Mouse (Mus musculus) c-Kit-positive CD71-negative TER-119-negative erythroid progenitor cells, embryonic 14.5 days (primary cell): Measurements from ENCODE around the gene Dock4.
A peak's percentile ranks its signal among the peaks of the same experiment; 100 is the strongest.

Source experiments
- DNase-seq: peaks from one replicate; pipeline ENCODE4 v3.0.0-alpha.2; 2013; ENCODE audit warnings: low read depth

Gene Dock4

GRCm38 (mm10) chr12:40655861-40656260, 210.1 kb downstream of the Dock4 start:
- DNase-seq = no peak

DNA sequence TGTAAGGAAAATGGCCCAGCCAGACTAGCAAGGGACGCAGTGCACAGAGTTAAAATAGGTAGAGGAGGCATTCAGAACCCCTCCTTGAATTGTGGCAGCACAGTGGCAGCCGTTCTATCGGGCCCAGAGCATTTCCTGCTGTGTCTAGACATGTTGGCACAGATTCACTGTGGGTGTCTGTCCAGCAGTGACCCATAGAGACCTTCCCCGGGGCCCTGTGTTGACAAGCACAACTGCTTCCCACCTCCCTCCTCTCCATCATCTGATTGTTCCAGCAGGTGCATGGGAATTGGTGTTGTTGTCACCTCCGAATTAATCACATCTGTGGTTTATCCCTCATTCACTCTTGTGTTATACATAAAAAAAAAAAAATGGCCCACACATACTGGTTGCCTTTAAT, 210.7 kb downstream of the Dock4 start:
- DNase-seq = no peak

DNA sequence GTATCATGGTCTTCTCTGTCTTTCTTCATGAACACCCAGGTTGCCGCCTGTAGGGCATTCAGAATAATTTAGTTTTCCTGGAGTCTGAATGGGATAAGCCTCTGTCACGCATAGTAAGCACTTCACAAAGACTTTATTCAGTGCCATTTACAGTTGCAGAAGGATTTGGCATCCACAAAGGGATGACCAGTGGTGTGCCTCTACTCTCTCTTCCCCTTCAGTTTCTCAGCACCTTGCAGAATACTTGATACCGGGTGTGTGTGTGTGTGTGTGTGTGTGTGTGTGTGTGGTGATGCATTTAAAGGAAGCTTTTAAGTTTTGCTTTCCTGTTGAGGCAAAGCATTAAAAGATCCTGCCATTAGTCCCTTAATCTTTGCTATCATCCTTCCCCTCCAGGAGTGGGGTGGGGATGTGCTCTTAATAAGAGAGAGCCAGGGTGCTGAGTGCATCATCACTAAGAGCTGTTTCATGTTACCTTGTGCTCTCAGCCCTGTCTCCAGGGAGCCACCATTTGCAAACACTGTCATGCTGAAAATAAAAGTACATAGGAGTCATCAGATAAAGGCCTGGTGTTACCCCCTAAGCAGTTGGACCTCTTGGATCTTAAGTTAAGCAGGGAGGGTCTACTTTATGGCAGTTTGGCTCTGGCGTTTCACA, 211.6 kb downstream of the Dock4 start:
- no peak for DNase-seq

GRCm38 (mm10) chr12:40659689-40660088, 213.9 kb downstream of the Dock4 start:
- no peak for DNase-seq

- no peak for DNase-seq
Measured at GRCm38 (mm10) chr12:40669460-40669859, 223.7 kb downstream of the Dock4 start.

GRCm38 (mm10) chr12:40670766-40671165, 225.0 kb downstream of the Dock4 start:
- no peak for DNase-seq

- DNase-seq = no peak
Measured at GRCm38 (mm10) chr12:40679713-40680112, 234.0 kb downstream of the Dock4 start.

DNA sequence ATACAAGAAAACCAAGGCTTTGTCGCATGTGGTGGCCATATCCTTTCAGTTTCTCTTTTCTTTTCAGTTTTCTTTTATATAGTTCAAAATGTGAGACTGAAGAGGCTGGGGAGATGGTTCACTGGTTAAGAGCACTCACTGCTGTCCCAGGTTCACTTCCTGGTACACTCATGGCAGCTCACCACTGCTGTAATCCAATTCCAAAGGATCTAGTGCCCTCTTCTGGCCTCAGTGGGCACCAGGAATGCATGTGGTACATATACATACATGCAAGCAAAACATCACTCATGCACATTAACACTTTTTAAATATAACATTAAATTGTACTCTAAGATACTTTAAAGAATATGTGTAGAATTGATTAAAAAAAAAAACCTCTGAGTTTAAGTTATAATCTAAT, 234.8 kb downstream of the Dock4 start:
- peak; percentile 47 for DNase-seq

- no peak for DNase-seq
Measured at GRCm38 (mm10) chr12:40691444-40691843, 245.7 kb downstream of the Dock4 start.

GRCm38 (mm10) chr12:40694082-40694721, 248.4 kb downstream of the Dock4 start:
- no peak for DNase-seq

- DNase-seq = no peak
Measured at GRCm38 (mm10) chr12:40698330-40698729, 252.6 kb downstream of the Dock4 start.

- no peak for DNase-seq
Measured at GRCm38 (mm10) chr12:40702233-40702792, 256.6 kb downstream of the Dock4 start.

DNA sequence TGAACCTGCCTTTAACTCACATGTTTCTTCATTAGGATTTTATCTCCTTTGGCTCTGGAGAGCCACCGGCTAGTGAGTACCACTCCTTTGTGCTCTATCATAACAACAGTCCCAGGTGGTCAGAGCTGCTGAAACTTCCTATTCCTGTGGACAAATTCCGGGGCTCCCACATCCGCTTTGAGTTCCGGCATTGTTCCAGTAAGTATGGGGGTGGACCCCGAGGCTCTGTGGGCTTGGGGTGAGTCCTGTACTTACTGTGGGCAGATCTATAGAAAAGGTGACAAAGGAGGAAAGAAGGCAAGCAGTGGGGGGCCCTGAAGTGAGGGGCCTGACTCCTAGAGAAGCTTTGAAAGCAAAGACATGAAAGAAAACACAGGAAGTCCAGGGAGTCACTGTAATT, 258.5 kb downstream of the Dock4 start:
- DNase-seq = no peak

GRCm38 (mm10) chr12:40707108-40707507, 261.4 kb downstream of the Dock4 start:
- no peak for DNase-seq

DNA sequence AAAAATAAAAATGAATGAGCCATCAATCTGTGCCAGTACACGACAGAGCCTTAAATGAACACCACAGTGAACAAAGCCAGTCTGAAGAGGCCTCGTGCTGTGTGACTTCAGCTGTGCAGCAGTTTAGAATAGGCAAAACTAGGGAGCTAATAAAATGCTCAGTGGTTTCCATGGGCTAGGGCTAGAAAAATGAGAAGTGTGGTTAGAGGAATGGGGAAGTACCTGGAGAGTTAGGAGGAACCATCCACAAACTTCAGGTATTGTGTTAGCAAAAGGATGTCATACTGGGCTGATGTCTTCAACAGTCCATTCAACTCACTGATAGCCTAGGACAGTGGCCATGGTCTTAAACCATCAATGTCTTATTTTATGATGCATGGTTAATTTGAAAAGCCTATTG, 263.3 kb downstream of the Dock4 start:
- DNase-seq = no peak

DNA sequence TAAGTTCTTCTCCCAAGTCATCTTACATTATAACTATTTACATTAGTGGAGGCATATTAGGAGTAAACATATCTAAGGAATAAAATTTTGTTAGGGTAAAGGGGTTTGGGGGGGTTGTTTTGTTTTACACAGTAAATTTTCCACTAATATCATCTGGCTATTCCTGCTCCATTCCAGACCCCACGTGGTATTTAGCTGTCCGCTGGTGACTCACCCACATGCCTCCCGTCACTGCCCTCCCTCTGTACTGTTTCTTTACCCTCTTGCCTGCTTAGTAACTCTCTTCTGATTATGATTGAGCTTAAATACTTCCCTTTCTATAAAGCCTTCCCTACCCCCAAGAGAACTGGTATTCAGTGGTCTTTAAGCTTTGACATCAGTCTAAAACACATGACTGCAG, 266.5 kb downstream of the Dock4 start:
- no peak for DNase-seq

- DNase-seq = no peak
Measured at GRCm38 (mm10) chr12:40714288-40714687, 268.5 kb downstream of the Dock4 start.

DNA sequence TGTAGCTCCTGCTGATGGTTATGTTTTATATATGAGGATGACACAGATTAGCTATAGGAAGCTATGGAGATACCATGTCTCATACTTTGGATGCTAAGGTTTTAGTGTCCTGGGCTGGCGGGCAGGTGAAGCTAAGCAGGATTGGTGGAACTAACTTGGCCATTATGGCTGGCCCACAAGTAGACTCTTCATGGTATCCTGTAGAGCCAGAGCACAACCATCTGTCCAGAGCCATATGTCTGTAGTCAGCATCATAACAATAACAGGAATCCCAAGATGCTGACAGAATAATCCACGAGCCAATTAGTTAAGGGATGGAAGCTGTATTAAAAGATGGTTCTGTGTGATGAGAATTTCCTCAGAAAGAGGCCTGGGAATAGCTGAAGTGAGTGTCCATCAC, 269.4 kb downstream of the Dock4 start:
- no peak for DNase-seq

DNA sequence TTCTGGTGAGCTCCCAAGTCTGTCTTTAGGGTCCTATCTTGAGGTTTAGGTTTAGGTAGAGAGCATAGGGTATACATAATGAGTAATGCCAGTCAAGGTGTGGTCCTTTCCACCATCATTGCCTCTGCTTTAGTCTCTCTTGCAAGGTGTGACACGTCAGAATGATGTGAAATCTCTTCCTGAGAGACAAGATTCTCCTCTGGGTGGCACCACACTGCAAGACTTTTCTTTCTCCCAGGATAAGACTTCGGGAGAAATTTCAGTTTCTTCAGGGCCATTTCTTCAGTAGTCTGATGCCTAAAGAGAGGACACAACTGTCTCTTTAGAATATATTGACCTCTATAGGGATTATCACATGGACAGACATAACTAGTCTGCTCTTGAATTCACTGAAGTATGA, 282.6 kb downstream of the Dock4 start:
- DNase-seq = no peak

DNA sequence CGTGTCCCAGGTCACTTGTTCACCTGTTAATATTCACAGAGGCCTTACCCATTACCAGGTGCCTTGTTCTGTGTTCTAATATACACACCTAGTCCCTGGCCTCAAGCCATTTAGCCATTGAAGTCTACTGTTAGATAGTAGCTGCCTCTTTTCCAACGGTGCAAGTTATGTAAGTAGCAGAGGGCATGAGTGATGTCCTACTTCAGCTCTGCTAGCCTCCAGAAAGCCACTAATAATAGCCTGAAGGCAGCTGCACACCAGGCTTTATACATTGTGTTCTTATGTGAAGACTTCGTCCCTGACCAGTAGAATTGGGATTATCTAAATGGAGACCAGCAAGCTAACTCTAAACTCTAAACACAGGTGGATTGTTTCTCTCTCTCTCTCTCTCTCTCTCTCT, 285.0 kb downstream of the Dock4 start:
- DNase-seq = no peak

DNA sequence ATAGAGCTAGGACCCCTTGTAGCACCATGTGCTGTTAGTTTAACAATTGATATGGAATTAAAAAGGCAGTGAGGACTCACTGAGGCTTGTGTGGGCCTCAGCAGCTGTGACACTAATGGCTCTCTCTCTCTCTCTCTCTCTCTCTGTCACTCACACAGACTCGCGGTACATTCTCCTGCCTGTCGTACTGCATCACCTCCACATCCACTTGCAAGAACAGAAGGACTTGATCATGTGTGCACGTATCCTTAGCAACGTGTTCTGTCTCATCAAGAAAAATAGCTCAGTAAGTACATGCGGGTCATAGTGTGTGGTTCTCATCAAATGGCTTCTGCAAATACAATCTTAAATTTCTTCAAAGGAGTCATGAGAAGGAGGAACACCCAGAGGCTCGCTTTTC, 299.7 kb downstream of the Dock4 start:
- DNase-seq = no peak

DNA sequence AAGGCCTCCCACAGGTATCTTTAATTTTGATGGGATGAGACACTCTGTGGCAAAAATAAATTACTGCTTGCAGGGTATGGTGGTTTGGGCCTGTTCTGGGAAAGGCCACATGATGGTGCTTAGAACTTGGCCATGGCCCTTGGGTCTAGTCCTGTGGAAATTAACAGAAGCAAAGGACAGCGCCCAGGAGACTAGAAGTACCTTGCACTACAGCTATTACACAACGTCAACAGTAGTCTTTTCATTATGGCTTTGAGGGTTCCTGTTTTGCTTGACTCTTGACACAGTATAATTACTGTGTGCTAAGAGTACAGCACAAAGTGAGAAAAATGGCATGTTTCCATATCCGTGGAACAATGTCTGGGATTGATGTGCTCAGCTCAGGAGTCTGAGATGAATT, 300.3 kb downstream of the Dock4 start:
- DNase-seq = no peak

- no peak for DNase-seq
Measured at GRCm38 (mm10) chr12:40759281-40759680, 313.5 kb downstream of the Dock4 start.
